8 mouse cellular contexts compared by ENCODE assay signal in the genomic region with DNA sequence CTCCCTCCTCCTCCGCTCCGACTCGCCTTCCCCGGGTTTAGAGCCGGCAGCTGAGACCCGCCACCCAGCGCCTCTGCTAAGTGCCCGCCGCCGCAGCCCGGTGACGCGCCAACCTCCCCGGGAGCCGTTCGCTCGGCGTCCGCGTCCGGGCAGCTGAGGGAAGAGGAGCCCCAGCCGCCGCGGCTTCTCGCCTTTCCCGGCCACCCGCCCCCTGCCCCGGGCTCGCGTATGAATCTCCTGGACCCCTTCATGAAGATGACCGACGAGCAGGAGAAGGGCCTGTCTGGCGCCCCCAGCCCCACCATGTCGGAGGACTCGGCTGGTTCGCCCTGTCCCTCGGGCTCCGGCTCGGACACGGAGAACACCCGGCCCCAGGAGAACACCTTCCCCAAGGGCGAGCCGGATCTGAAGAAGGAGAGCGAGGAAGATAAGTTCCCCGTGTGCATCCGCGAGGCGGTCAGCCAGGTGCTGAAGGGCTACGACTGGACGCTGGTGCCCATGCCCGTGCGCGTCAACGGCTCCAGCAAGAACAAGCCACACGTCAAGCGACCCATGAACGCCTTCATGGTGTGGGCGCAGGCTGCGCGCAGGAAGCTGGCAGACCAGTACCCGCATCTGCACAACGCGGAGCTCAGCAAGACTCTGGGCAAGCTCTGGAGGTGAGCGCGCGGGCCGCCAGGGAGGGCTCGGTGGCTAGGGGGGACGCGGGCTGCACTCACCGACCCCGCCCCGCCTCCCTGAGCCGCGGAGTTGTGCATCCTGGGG. TPM values are rescaled to one million over a fixed set of nuclear protein-coding genes. Genes with fewer than 3 reads are reported as not detected.
DNase-seq lines count a peak whose midpoint lies in the region; ATAC-seq lines count a peak whose summit lies in the region.

No protein-coding gene starts in this region.

- peak overlapping the region; percentile 89 for H3K4me2 ChIP-seq in kidney, embryonic 14.5 days (replicated peaks; ENCODE audit: low read depth, low read length)
- peak overlapping the region; percentile 87 for H3K4me2 ChIP-seq in lung, embryonic 16.5 days (ENCODE audit: low read depth, low read length)

- H3K4me3 ChIP-seq in kidney, embryonic 14.5 days (ENCODE audit: low read length), result peak overlapping the region; percentile 71
- H3K4me3 ChIP-seq in lung, embryonic 16.5 days (ENCODE audit: low read length), result peak overlapping the region; percentile 79

- under 1% methylated on average over 73 of the region's 75 CpGs for WGBS in kidney, embryonic 14.5 days
- WGBS in lung, embryonic 16.5 days, result under 1% methylated on average over 69 of the region's 75 CpGs

- peaks cover 25% of the 10 kb centered on the region for H3K27me3 ChIP-seq in kidney, embryonic 14.5 days (ENCODE audit: control insufficient read depth, insufficient read depth, low read length)
- peaks cover 23% of the 10 kb centered on the region; the same call in 1 of the 2 replicates for H3K27me3 ChIP-seq in lung, embryonic 16.5 days (ENCODE audit: control insufficient read depth, insufficient read depth, low read depth, low read length)

- no peaks in the 10 kb centered on the region for H3K36me3 ChIP-seq in kidney, embryonic 14.5 days (ENCODE audit: control insufficient read depth, insufficient read depth, low read length)
- H3K36me3 ChIP-seq in lung, embryonic 16.5 days (ENCODE audit: control insufficient read depth, insufficient read depth, low read length), result no peaks in the 10 kb centered on the region

- no peaks in the 10 kb centered on the region for H3K9me3 ChIP-seq in kidney, embryonic 14.5 days (ENCODE audit: control insufficient read depth, low read length)
- H3K9me3 ChIP-seq in lung, embryonic 16.5 days (ENCODE audit: control insufficient read depth, low read length), result no peaks in the 10 kb centered on the region

- ATAC-seq in kidney, embryonic 14.5 days (ENCODE audit: low FRiP score, low TSS enrichment), result peak; percentile 32
- ATAC-seq in lung, embryonic 16.5 days (ENCODE audit: low read depth), result peak; percentile 64
- no peak for ATAC-seq in CD4-positive, CD25-positive, alpha-beta regulatory T cell, adult 4 months

- H3K27ac ChIP-seq in kidney, embryonic 14.5 days (ENCODE audit: low read depth, low read length), result peak overlapping the region; percentile 86
- H3K27ac ChIP-seq in lung, embryonic 16.5 days (ENCODE audit: low read length), result peak overlapping the region; percentile 96

- peaks cover 17% of the 10 kb centered on the region for H3K4me1 ChIP-seq in kidney, embryonic 14.5 days (ENCODE audit: control insufficient read depth, insufficient read depth, low read length)
- H3K4me1 ChIP-seq in lung, embryonic 16.5 days (replicated peaks; ENCODE audit: control insufficient read depth, insufficient read depth, low read length), result peaks cover 13% of the 10 kb centered on the region; the same call in 1 of the 2 replicates

- DNase-seq in layer of hippocampus, adult 8-10 months (ENCODE audit: low spot score in 2 of 2), result peak; percentile 22 to 25
- no peak for DNase-seq in layer of hippocampus, adult 11-12 months (ENCODE audit: low spot score)
- peak; percentile 72 for DNase-seq in adrenal gland, postnatal 25 days
- peak; percentile 22 to 30 for DNase-seq in frontal cortex, postnatal 25 days (ENCODE audit: low spot score in 2 of 2)
- DNase-seq in right cerebral cortex, postnatal 25 days, result peak; percentile 63

- peak overlapping the region; percentile 80 for H3K9ac ChIP-seq in kidney, embryonic 14.5 days (ENCODE audit: low read depth, low read length)
- peak overlapping the region; percentile 88 for H3K9ac ChIP-seq in lung, embryonic 16.5 days (ENCODE audit: low read length)

RNA-seq across cellular contexts. Expression of a gene that starts 0.5 kb away (rescaled TPM):
- total RNA-seq in layer of hippocampus, adult 8-10 months (2022), result 10 to 100 TPM; 25.6 to 45.4 (median 32.4) TPM
- 0.97 and 1.7 TPM in 2 replicates for total RNA-seq in adrenal gland, postnatal 25 days (2021)
- 39.3 and 42.4 TPM in 2 replicates for polyA plus RNA-seq in kidney, embryonic 14.5 days (2014; fragmentation: Nextera tagmentation; extraction: Ambion mirVana)
- 48.5 and 59.5 TPM in 2 replicates for polyA plus RNA-seq in lung, embryonic 16.5 days (2015; fragmentation: Nextera tagmentation; extraction: Ambion mirVana)
- polyA plus RNA-seq in CD4-positive, CD25-positive, alpha-beta regulatory T cell, adult 4 months (2017; shearing (Covaris generic)), result not detected

Comparison
In these comparisons a context has a peak if more than half of its experiments do, and no peak if none do; other contexts are left out.
1. RNA of a gene that starts 0.5 kb away (polyA plus RNA-seq): 48.5 to 59.5 TPM in lung, embryonic 16.5 days and 39.3 to 42.4 TPM in kidney, embryonic 14.5 days; not detected in CD4-positive, CD25-positive, alpha-beta regulatory T cell, adult 4 months; every median in the first group is over 10 times any median in the second.